Comparison of ENCODE assay signal across 8 mouse cellular contexts in the genomic region with DNA sequence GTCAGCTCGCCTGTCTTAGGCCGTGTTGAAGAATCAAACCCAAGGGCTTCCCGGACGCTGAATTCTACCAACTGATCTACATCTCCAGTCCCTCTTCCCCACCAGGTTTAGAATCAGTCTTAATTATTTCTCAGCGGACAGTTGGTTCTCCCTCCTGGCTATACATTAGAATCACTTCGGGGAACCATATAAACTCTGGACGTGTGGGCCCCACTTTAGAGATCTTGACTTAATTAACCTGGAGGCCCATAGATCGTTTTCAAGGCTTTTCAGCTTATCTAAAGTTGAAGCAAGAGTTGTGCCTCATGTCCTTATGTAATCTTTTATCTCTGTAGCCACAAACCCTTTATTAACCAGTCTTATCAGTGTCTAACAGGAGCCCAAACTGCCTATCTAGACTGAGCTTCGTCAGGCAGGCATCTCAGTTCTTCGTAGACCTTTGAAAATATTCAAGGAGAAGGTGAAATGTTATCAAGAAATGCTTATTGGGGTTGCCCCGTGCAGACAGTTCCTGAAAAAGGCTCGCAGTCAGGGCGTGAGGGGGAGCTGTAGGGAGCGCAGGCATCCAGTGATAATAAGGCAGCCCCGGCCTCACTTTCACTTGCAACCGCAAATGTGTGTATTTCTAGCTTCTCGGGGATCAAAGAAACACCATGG. TPM values are rescaled to one million over a fixed set of nuclear protein-coding genes. Genes with fewer than 3 reads are reported as not detected.
DNase-seq lines count a peak whose midpoint lies in the region; ATAC-seq and TF ChIP-seq lines count a peak whose summit lies in the region.

No protein-coding gene starts in this region.

- no peak for TF ChIP-seq CTCF in bone marrow, adult 2 months (IDR thresholded peaks at IDR 0.05; ENCODE audit: control insufficient read depth, insufficient read depth, low read length)

- H3K4me1 ChIP-seq in bone marrow, adult 2 months (ENCODE audit: control insufficient read depth, insufficient read depth, low read length), result peaks cover 2% of the 10 kb centered on the region; the same call in 1 of the 2 replicates
- peaks cover 3 to 8% of the 10 kb centered on the region in 2 experiments; a peak in 3 of 4 replicates for H3K4me1 ChIP-seq in heart, embryonic 14.5 days (ENCODE audit: control insufficient read depth in 2 of 2, insufficient read depth in 2 of 2, low read length in 2 of 2)

- no peak for TF ChIP-seq POLR2A in bone marrow, adult 2 months (IDR thresholded peaks at IDR 0.05; ENCODE audit: borderline replicate concordance, control insufficient read depth, low read depth, low read length)

- H3K36me3 ChIP-seq in heart, embryonic 14.5 days (ENCODE audit: control insufficient read depth, insufficient read depth, low read length), result 0 out of 2 replicates have a peak, but pooled peaks cover 5% of the 10 kb centered on the region
- H3K36me3 ChIP-seq in splenic B cell, adult 2 months (ENCODE audit: control insufficient read depth, insufficient read depth, low read length, poor library complexity, severe bottlenecking), result no peaks in the 10 kb centered on the region

- peak overlapping the region; percentile 68 for H3K9ac ChIP-seq in heart, embryonic 14.5 days (ENCODE audit: low read length)

- no peaks in the 10 kb centered on the region for H3K27me3 ChIP-seq in heart, embryonic 14.5 days (ENCODE audit: control insufficient read depth, insufficient read depth, low read length)
- no peaks in the 10 kb centered on the region for H3K27me3 ChIP-seq in splenic B cell, adult 2 months (ENCODE audit: control insufficient read depth, insufficient read depth, low read length, poor library complexity, severe bottlenecking)

- peak; percentile 45 for ATAC-seq in heart, embryonic 14.5 days (ENCODE audit: insufficient number of reproducible peaks, insufficient read depth, low FRiP score, low read depth)

- peak overlapping the region; percentile 76 for H3K27ac ChIP-seq in bone marrow, adult 2 months (ENCODE audit: control insufficient read depth, insufficient read depth, low read depth, low read length, poor library complexity)
- H3K27ac ChIP-seq in heart, embryonic 14.5 days (replicated peaks in 1 of 2; ENCODE audit: control insufficient read depth in 1 of 2, insufficient read depth in 1 of 2, low read depth in 2 of 2, low read length in 2 of 2), result peak overlapping the region; percentile 38 to 40; a peak in 2 of 4 replicates

- H3K4me2 ChIP-seq in heart, embryonic 14.5 days (ENCODE audit: low read length), result peak overlapping the region; percentile 70

- H3K4me3 ChIP-seq in bone marrow, adult 2 months (replicated peaks; ENCODE audit: control insufficient read depth, low read depth, low read length), result peak overlapping the region; percentile 99
- H3K4me3 ChIP-seq in heart, embryonic 14.5 days (ENCODE audit: control insufficient read depth in 1 of 2, insufficient read depth in 1 of 2, low read depth in 1 of 2, low read length in 2 of 2), result peak overlapping the region; percentile 63 to 94

- WGBS in bone marrow, adult 2 months, result 3% methylated on average over 17 of the region's 17 CpGs
- 6% methylated on average over 17 of the region's 17 CpGs for WGBS in heart, embryonic 14.5 days

- DNase-seq in kidney, adult 8-10 months, result peak; percentile 7 to 14
- DNase-seq in kidney, adult 18-20 months, result no peak
- peak; percentile 16 for DNase-seq in liver
- DNase-seq in splenic B cell, adult 2 months (ENCODE audit: low read depth, low spot score), result peak; percentile 20
- DNase-seq in adrenal gland, postnatal 10 days, result no peak
- no peak for DNase-seq in urinary bladder, postnatal 4 days (ENCODE audit: low spot score in 2 of 2)

- no peaks in the 10 kb centered on the region for H3K9me3 ChIP-seq in heart, embryonic 14.5 days (ENCODE audit: control insufficient read depth, low read length)

RNA-seq across cellular contexts. Expression of gene Cep70, which starts 0.5 kb away (rescaled TPM):
- 15.8 and 22.7 TPM in 2 replicates for polyA plus RNA-seq in bone marrow, adult 2 months (2011; ENCODE audit: insufficient read depth, insufficient read length, low replicate concordance, missing spikeins)
- polyA plus RNA-seq in heart, embryonic 14.5 days (2014; fragmentation: Nextera tagmentation; extraction: Ambion mirVana), result 24.7 and 25.5 TPM in 2 replicates
- total RNA-seq in adrenal gland, postnatal 10 days (2021), result 10 to 100 TPM in 1 of 2 experiments, 1 to 10 TPM in 1; 7.2 to 14.3 TPM

RNA-seq across cellular contexts. Expression of gene Faiml, which starts 5.6 kb away (rescaled TPM):
- not detected in 2 replicates for polyA plus RNA-seq in bone marrow, adult 2 months (2011; ENCODE audit: insufficient read depth, insufficient read length, low replicate concordance, missing spikeins)
- not detected in 2 replicates for polyA plus RNA-seq in heart, embryonic 14.5 days (2014; fragmentation: Nextera tagmentation; extraction: Ambion mirVana)
- not detected for total RNA-seq in adrenal gland, postnatal 10 days (2021)

Comparison
In these comparisons a context has a peak if more than half of its experiments do, and no peak if none do; other contexts are left out.
1. DNase-seq: peak in kidney, adult 8-10 months (2 of 2), liver (single experiment) and splenic B cell, adult 2 months (single experiment); none in kidney, adult 18-20 months (single experiment), adrenal gland, postnatal 10 days (single experiment) and urinary bladder, postnatal 4 days (0 of 2).